Mouse (Mus musculus) olfactory bulb, adult 2 months (tissue): ENCODE results near the gene Trio. TPM values are rescaled to one million over a fixed set of nuclear protein-coding genes. Genes with fewer than 3 reads are reported as not detected.

ENCODE experiments used
- H3K27ac ChIP-seq: fragments of 200-500 bp; 2 replicates; pipeline ENCODE4 v1.5.1; 2012; ENCODE audit warnings: low read depth, low read length; ENCODE audit not compliant: insufficient read depth
- H3K4me1 ChIP-seq: fragments of 200-500 bp; 2 replicates; pipeline ENCODE4 v1.6.1; 2012; ENCODE audit warnings: low read length; ENCODE audit not compliant: control insufficient read depth, insufficient read depth
- H3K4me3 ChIP-seq: fragments of 200-500 bp; 2 replicates; pipeline ENCODE4 v1.5.1; 2012; ENCODE audit warnings: mild to moderate bottlenecking, low read depth, low read length, moderate library complexity; ENCODE audit not compliant: insufficient read depth
- CTCF ChIP-seq: fragments of 200-500 bp; IDR thresholded peaks from 2 replicates; pipeline ENCODE4 v1.5.1; 2012; ENCODE audit warnings: low read depth, mild to moderate bottlenecking, low read length, moderate library complexity; ENCODE audit not compliant: insufficient read depth
- POLR2A ChIP-seq: fragments of 200-500 bp; IDR thresholded peaks from 2 replicates; pipeline ENCODE4 v1.6.1; 2012; ENCODE audit warnings: mild to moderate bottlenecking, low read depth, low read length, moderate library complexity; ENCODE audit not compliant: insufficient read depth
- WGBS: fragments of 180-500 bp; shearing (Covaris S2); methylation state at CpG from one replicate; pipeline ENCODE4 v1.1.7; 2018; 5-methylcytosine and 5-hydroxymethylcytosine counted together
- polyA plus RNA-seq: library from polyadenylated mRNA; stranded (reverse); fragments of >200 nt; gene quantifications from 2 replicates; pipeline ENCODE4 v1.2.4, GENCODE M21; 2012; ENCODE audit warnings: low replicate concordance; ENCODE audit not compliant: missing spikeins, insufficient read depth, insufficient read length

Gene Trio
- polyA plus RNA-seq, 1 experiment, result 76.4 TPM

- Histone ChIP-seq H3K4me1 (peaks cover 5% of the 10 kb centered on the region; the same call in 1 of the 2 replicates), H3K4me3 (no peak overlapping the region), H3K27ac (no peak overlapping the region)
- no peak for TF ChIP-seq POLR2A
- TF ChIP-seq CTCF, result no peak
- WGBS, result 30% methylated on average over 18 of the region's 18 CpGs
These were observed 25.5 kb upstream of the Trio start for GRCm38 (mm10) chr15:28051104-28051625.

GRCm38 (mm10) chr15:28047711-28048110, 22.1 kb upstream of the Trio start:
- H3K4me1 ChIP-seq, result peaks cover 5% of the 10 kb centered on the region; the same call in 1 of the 2 replicates
- TF ChIP-seq POLR2A, result no peak
- no peak for TF ChIP-seq CTCF
- 94% methylated on average over 3 of the region's 3 CpGs for WGBS
- no peak overlapping the region for H3K27ac ChIP-seq
- no peak overlapping the region for H3K4me3 ChIP-seq

GRCm38 (mm10) chr15:28041158-28041865, 15.7 kb upstream of the Trio start:
- no peak for TF ChIP-seq POLR2A
- no peak for TF ChIP-seq CTCF
- WGBS, result 29% methylated on average over 9 of the region's 9 CpGs
- H3K27ac ChIP-seq, result no peak overlapping the region
- H3K4me3 ChIP-seq, result no peak overlapping the region
- H3K4me1 ChIP-seq, result peaks cover 3% of the 10 kb centered on the region; the same call in 1 of the 2 replicates

GRCm38 (mm10) chr15:28037651-28038050, 12.0 kb upstream of the Trio start:
- Histone ChIP-seq H3K4me3 (no peak overlapping the region), H3K4me1 (peaks cover 3% of the 10 kb centered on the region; the same call in 1 of the 2 replicates), H3K27ac (no peak overlapping the region)
- WGBS, result 88% methylated on average over 6 of the region's 6 CpGs
- TF ChIP-seq POLR2A (no peak), CTCF (no peak)

GRCm38 (mm10) chr15:28035601-28036000, 10.0 kb upstream of the Trio start:
- no peak for TF ChIP-seq CTCF
- TF ChIP-seq POLR2A, result no peak
- H3K27ac ChIP-seq, result no peak overlapping the region
- 91% methylated on average over 10 of the region's 10 CpGs for WGBS
- H3K4me3 ChIP-seq, result no peak overlapping the region
- H3K4me1 ChIP-seq, result no peaks in the 10 kb centered on the region

GRCm38 (mm10) chr15:28034636-28035035, 9.0 kb upstream of the Trio start:
- H3K4me1 ChIP-seq, result no peaks in the 10 kb centered on the region
- no peak overlapping the region for H3K27ac ChIP-seq
- 45% methylated on average over 10 of the region's 10 CpGs for WGBS
- no peak overlapping the region for H3K4me3 ChIP-seq
- TF ChIP-seq POLR2A (no peak), CTCF (no peak)

- Histone ChIP-seq H3K27ac (no peak overlapping the region), H3K4me3 (no peak overlapping the region), H3K4me1 (no peaks in the 10 kb centered on the region)
- no peak for TF ChIP-seq CTCF
- TF ChIP-seq POLR2A, result no peak
- WGBS, result 97% methylated on average over 7 of the region's 7 CpGs
These were observed 3.7 kb upstream of the Trio start for GRCm38 (mm10) chr15:28029371-28029770.

GRCm38 (mm10) chr15:28028542-28028941, 2.9 kb upstream of the Trio start:
- Histone ChIP-seq H3K27ac (no peak overlapping the region), H3K4me3 (no peak overlapping the region), H3K4me1 (no peaks in the 10 kb centered on the region)
- WGBS, result 95% methylated on average over 6 of the region's 6 CpGs
- TF ChIP-seq POLR2A (no peak), CTCF (no peak)

- WGBS, result under 1% methylated on average over 18 of the region's 18 CpGs
- TF ChIP-seq CTCF (0 out of 2 replicates have a peak, but pooled peaks have one; percentile 31), POLR2A (no peak; the same call in 1 of the 2 replicates)
- Histone ChIP-seq H3K4me1 (peaks cover 10% of the 10 kb centered on the region), H3K27ac (peak overlapping the region; percentile 18), H3K4me3 (peak overlapping the region; percentile 70)
These were observed 476 bp upstream of the Trio start for GRCm38 (mm10) chr15:28026167-28026481.

GRCm38 (mm10) chr15:28024965-28025338, 696 bp downstream of the Trio start:
- H3K4me3 ChIP-seq, result peak overlapping the region; percentile 70
- under 1% methylated on average over 54 of the region's 54 CpGs for WGBS
- TF ChIP-seq CTCF (no peak), POLR2A (no peak)
- peak overlapping the region; percentile 86 for H3K27ac ChIP-seq
- H3K4me1 ChIP-seq, result peaks cover 15% of the 10 kb centered on the region
